Mouse (Mus musculus): Measurements from ENCODE around the gene Spata31d1b. TPM values are rescaled to one million over a fixed set of nuclear protein-coding genes. Genes with fewer than 3 reads are reported as not detected.

Spata31d1b gene
- polyA plus RNA-seq, 1 experiment from 2014 or later = not detected

DNA sequence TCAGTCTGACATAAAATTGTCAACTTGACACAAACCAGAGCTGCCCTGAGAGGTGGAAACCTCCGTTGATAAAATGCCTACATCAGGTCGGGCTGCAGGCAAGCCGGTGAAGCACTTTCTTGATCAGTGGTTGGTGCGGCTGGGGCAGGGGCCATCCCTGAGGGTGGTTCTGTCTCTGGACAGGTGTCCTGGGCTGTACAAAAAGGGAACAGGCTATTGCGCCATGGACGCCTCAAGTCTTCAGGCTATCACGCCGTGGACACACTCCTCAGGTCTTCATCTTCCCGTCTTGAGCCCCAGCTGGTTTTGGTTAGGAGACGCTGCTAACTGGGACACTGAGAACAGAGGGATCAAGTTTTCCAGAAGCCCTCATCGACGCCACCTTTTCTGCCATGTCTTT, 38.2 kb downstream of the Spata31d1b start:
- Histone ChIP-seq H3K9me3 (replicated peaks; ENCODE audit: control insufficient read depth, low read length) (no peaks in the 10 kb centered on the region), H3K4me1 (ENCODE audit: control insufficient read depth, insufficient read depth, low read length) (no peaks in the 10 kb centered on the region), H3K27me3 (ENCODE audit: control insufficient read depth, insufficient read depth, low read length) (no peaks in the 10 kb centered on the region), H3K9ac (ENCODE audit: low read length) (no peak overlapping the region), H3K27ac (ENCODE audit: low read length) (no peak overlapping the region), H3K36me3 (ENCODE audit: control insufficient read depth, insufficient read depth) (peaks cover 7% of the 10 kb centered on the region), H3K4me2 (ENCODE audit: low read depth, low read length) (no peak overlapping the region), H3K4me3 (ENCODE audit: low read length) (no peak overlapping the region)
- ATAC-seq (replicated peaks; ENCODE audit: extremely low read depth, insufficient read depth, low FRiP score) = no peak
- 61% methylated on average over 12 of the region's 12 CpGs for WGBS

DNA sequence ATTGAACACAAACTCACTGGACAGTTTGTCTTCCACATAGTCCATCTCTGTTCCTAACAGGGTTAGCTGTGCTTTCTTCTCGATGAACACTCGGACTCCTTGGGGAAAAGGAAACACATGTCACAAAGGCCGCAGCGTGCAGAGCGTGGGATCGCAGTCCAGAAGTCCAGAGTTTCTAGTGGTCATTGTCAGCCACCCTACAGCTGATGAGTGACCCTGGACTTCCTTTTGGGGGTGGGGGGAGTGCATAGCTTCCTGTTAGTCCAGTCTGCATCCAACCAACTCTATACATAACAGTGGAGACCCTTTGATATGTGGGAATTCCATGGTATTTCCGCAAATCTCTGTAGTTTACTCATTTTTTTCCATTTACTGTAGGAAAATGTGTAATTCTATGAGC, 44.8 kb downstream of the Spata31d1b start:
- H3K4me2 ChIP-seq (ENCODE audit: low read depth, low read length) = no peak overlapping the region
- H3K27ac ChIP-seq (ENCODE audit: low read length) = no peak overlapping the region
- ATAC-seq (replicated peaks; ENCODE audit: extremely low read depth, insufficient read depth, low FRiP score) = 0 out of 2 replicates have a peak, but pooled peaks have one; percentile 25
- H3K4me1 ChIP-seq (ENCODE audit: control insufficient read depth, insufficient read depth, low read length) = peaks cover 3% of the 10 kb centered on the region; the same call in 1 of the 2 replicates
- 78% methylated on average over 7 of the region's 7 CpGs for WGBS
- H3K9me3 ChIP-seq (replicated peaks; ENCODE audit: control insufficient read depth, low read length) = no peaks in the 10 kb centered on the region
- H3K9ac ChIP-seq (ENCODE audit: low read length) = no peak overlapping the region
- H3K36me3 ChIP-seq (ENCODE audit: control insufficient read depth, insufficient read depth) = peaks cover 41% of the 10 kb centered on the region
- no peak overlapping the region for H3K4me3 ChIP-seq (ENCODE audit: low read length)
- H3K27me3 ChIP-seq (ENCODE audit: control insufficient read depth, insufficient read depth, low read length) = no peaks in the 10 kb centered on the region

DNA sequence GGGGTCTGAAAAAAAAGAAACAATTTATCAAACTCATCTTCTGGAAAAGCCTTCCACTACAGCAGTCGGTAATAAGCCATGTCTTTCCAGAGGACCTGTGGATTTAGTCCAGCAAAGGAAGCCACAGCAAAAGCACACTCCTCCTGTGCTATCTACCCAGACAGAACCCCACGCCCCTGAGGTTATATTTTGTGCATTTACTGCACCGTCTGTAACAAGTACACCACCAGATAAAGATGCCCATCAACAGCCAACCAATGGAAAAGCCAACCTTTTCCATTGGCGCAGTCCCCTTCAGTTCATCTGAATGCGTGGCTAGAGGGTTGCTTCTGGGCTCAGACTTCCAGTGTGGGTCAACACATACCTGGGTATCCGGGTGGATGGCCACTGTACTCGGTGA, 50.7 kb downstream of the Spata31d1b start:
- peaks cover 30% of the 10 kb centered on the region for H3K4me1 ChIP-seq (ENCODE audit: control insufficient read depth, insufficient read depth, low read length)
- no peak for ATAC-seq (replicated peaks; ENCODE audit: extremely low read depth, insufficient read depth, low FRiP score)
- no peak overlapping the region for H3K27ac ChIP-seq (ENCODE audit: low read length)
- no peaks in the 10 kb centered on the region for H3K9me3 ChIP-seq (replicated peaks; ENCODE audit: control insufficient read depth, low read length)
- H3K9ac ChIP-seq (ENCODE audit: low read length) = no peak overlapping the region
- H3K27me3 ChIP-seq (ENCODE audit: control insufficient read depth, insufficient read depth, low read length) = no peaks in the 10 kb centered on the region
- no peak overlapping the region for H3K4me2 ChIP-seq (ENCODE audit: low read depth, low read length)
- H3K4me3 ChIP-seq (ENCODE audit: low read length) = no peak overlapping the region
- H3K36me3 ChIP-seq (ENCODE audit: control insufficient read depth, insufficient read depth) = peaks cover 43% of the 10 kb centered on the region
- 83% methylated on average over 7 of the region's 7 CpGs for WGBS

DNA sequence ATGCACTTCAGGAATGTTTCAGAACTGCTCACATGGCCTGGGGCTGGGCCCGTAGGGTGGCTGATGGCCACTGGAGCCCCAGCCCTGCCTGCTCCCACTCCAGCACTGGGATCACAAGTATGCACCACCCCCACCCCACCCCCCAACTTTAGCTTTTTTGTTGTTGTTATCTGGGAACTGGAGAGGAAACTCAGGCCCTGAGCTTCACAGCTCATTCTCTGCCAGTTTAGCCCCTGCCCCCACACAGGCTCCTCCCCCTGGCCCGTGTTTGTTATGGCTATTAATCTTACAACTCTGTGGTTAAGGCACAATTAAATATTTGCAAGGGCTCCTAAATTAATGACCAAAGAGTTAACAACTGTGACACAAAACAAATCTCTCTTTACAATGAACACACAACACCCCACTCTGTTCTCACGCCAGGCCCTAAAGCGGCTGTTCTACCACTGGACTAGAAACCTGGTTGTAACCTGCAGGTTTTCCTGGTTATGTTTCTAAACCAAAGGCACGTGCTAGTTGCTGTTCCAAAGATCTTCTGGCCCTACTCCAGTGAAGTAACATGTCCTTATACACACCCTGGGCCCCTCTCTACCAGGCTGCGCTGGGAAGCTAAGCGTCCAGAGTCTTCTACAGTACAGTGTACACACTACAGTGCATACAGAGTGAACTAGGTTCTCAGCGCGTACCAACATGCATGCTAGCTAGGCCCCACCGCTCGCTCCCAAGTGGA, 54.9 kb downstream of the Spata31d1b start:
- Histone ChIP-seq H3K27me3 (ENCODE audit: control insufficient read depth, insufficient read depth, low read length) (no peaks in the 10 kb centered on the region), H3K36me3 (ENCODE audit: control insufficient read depth, insufficient read depth) (peaks cover 15% of the 10 kb centered on the region), H3K9me3 (replicated peaks; ENCODE audit: control insufficient read depth, low read length) (no peaks in the 10 kb centered on the region), H3K4me1 (ENCODE audit: control insufficient read depth, insufficient read depth, low read length) (peaks cover 43% of the 10 kb centered on the region), H3K4me3 (ENCODE audit: low read length) (peak overlapping the region; percentile 91), H3K9ac (ENCODE audit: low read length) (peak overlapping the region; percentile 33), H3K27ac (ENCODE audit: low read length) (peak overlapping the region; percentile 29), H3K4me2 (ENCODE audit: low read depth, low read length) (peak overlapping the region; percentile 83)
- ATAC-seq (replicated peaks; ENCODE audit: extremely low read depth, insufficient read depth, low FRiP score) = no peak
- 46% methylated on average over 11 of the region's 11 CpGs for WGBS

DNA sequence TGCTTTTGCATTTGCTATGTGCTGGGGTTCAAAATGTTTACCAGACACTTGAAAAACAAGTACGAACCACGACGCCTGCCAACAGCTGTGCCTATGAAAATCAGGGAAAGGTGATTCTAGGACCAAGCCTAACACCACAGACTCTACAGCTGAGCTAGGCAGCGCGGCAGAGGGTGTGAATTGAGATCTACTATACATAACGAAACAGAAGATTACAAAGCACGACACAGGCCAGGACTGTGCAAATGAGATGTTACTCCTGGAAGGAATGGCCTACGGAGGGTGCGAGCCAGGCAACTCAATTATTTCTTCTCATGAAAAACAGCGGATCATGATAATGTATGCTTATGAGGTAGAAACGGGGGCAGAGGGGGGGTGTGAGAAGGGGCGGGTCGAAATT, 56.4 kb downstream of the Spata31d1b start:
- no peak for ATAC-seq (replicated peaks; ENCODE audit: extremely low read depth, insufficient read depth, low FRiP score)
- peaks cover 40% of the 10 kb centered on the region for H3K4me1 ChIP-seq (ENCODE audit: control insufficient read depth, insufficient read depth, low read length)
- WGBS = 9% methylated on average over 13 of the region's 13 CpGs

More for the DNA sequence above, 56.4 kb downstream of the Spata31d1b start:
- H3K27ac ChIP-seq (ENCODE audit: low read length) = peak overlapping the region; percentile 96
- H3K9ac ChIP-seq (ENCODE audit: low read length) = peak overlapping the region; percentile 95
- peaks cover 6% of the 10 kb centered on the region for H3K36me3 ChIP-seq (ENCODE audit: control insufficient read depth, insufficient read depth)
- no peaks in the 10 kb centered on the region for H3K9me3 ChIP-seq (replicated peaks; ENCODE audit: control insufficient read depth, low read length)
- H3K4me2 ChIP-seq (ENCODE audit: low read depth, low read length) = peak overlapping the region; percentile 83
- peak overlapping the region; percentile 91 for H3K4me3 ChIP-seq (ENCODE audit: low read length)
- H3K27me3 ChIP-seq (ENCODE audit: control insufficient read depth, insufficient read depth, low read length) = no peaks in the 10 kb centered on the region

Other genes with a start within 250 kb of the Spata31d1b start
- gene Agtpbp1, start 127.1 kb upstream of the Spata31d1b start, polyA plus RNA-seq (2015; fragmentation: Nextera tagmentation; extraction: Ambion mirVana) = 12.1 and 12.5 TPM in 2 replicates
- gene Naa35, start 127.0 kb upstream of the Spata31d1b start, polyA plus RNA-seq (2015; fragmentation: Nextera tagmentation; extraction: Ambion mirVana) = 77.0 and 84.4 TPM in 2 replicates
- gene Golm1, start 36.5 kb upstream of the Spata31d1b start, polyA plus RNA-seq (2015; fragmentation: Nextera tagmentation; extraction: Ambion mirVana) = 39.2 and 42.4 TPM in 2 replicates
- gene 4921517D22Rik, start 18.2 kb upstream of the Spata31d1b start, polyA plus RNA-seq (2015; fragmentation: Nextera tagmentation; extraction: Ambion mirVana) = not detected in 2 replicates
- not detected in 2 replicates for gene Spata31d1a, start 2.0 kb upstream of the Spata31d1b start, polyA plus RNA-seq (2015; fragmentation: Nextera tagmentation; extraction: Ambion mirVana)
- gene Spata31d1d, start 19.5 kb downstream of the Spata31d1b start, polyA plus RNA-seq (2015; fragmentation: Nextera tagmentation; extraction: Ambion mirVana) = not detected in 2 replicates
- not detected in 2 replicates for gene 1700014D04Rik, start 34.5 kb downstream of the Spata31d1b start, polyA plus RNA-seq (2015; fragmentation: Nextera tagmentation; extraction: Ambion mirVana)
- gene Isca1, start 57.5 kb downstream of the Spata31d1b start, polyA plus RNA-seq (2015; fragmentation: Nextera tagmentation; extraction: Ambion mirVana) = 260 and 284 TPM in 2 replicates
- not detected in 2 replicates for gene Gm49354, start 70.0 kb downstream of the Spata31d1b start, polyA plus RNA-seq (2015; fragmentation: Nextera tagmentation; extraction: Ambion mirVana)
- 32.7 and 36.8 TPM in 2 replicates for gene Tut7, start 110.9 kb downstream of the Spata31d1b start, polyA plus RNA-seq (2015; fragmentation: Nextera tagmentation; extraction: Ambion mirVana)

Data from heart, embryonic 16.5 days (tissue).